Mouse (Mus musculus) embryonic stem cell, embryonic (primary cell): ENCODE measurements around the gene Nkd1.

Experiments
- CTCF ChIA-PET, 4 experiments: fragments of 300-600 bp in 2 of 4; fragments of 350-600 bp in 2 of 4; sonication (Branson Sonifier 250); formaldehyde crosslinking; loops; one replicate each; lab custom pipeline; 2022; ENCODE audit warnings: inconsistent platforms in 2 of 4; lab: Charles Lee
- POLR2A ChIA-PET, 4 experiments: fragments of 300-600 bp in 2 of 4; fragments of 350-600 bp in 2 of 4; sonication (Branson Sonifier 250); formaldehyde crosslinking; loops; one replicate each; lab custom pipeline; 2022; ENCODE audit warnings: antibody characterized with exemption in 4 of 4, inconsistent platforms in 1 of 4; lab: Charles Lee

Gene Nkd1

DNA sequence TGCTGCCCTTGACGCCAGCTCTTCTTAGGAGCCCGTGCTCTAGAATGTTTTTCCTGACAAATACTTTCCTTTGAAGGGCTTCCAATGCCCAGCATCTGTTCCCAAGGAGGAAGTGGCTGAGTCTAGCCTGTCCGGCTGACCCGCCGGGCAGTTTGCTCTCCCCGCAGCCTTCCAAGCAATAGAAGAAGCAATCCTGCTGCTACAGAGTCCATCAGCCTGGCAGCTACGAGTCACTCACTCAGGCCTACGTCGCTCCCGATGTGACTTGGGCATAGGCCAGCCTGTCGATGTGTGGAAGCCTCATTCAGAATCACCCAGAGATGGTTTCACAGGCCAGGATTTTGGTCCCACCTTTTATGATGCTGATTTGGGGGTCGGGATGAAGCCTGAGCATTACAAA lies 74.9 kb downstream of the Nkd1 start:
- ChIA-PET POLR2A (interaction anchor here in 1 of 4 experiments (1.2 kb wide), 1 partner anchor 21 kb away, joined by 3 read pairs; no protein-coding TSS in a partner anchor), CTCF (no interaction called here)

DNA sequence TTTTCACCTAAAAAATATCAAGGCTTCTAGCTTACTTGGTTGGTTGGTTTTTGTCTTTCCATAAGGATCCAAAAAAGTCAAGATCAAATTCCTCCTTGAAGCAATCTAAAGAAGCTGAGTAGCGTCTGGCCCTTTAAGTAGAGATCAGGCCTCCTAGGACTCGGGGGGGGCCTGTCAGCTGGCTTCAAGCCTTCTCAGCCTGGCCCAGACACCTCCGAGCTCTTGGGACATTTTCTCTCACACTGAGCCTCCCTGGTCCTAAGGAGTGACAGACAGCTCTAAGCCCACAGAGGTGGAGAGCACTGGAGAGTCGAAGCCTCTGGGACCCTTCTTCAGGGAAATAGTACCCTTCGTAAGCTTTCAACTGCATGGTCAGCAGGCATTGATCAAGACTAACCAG lies 77.4 kb downstream of the Nkd1 start:
- ChIA-PET POLR2A (interaction anchor here in 1 of 4 experiments (0.5 kb wide), 1 partner anchor 152 kb away, joined by 6 read pairs; no protein-coding TSS in a partner anchor), CTCF (interaction anchor here in 2 of 4 experiments (0.5 to 0.6 kb wide), 2 partner anchors 236 to 245 kb away, joined by 3 read pairs; no protein-coding TSS in a partner anchor)

DNA sequence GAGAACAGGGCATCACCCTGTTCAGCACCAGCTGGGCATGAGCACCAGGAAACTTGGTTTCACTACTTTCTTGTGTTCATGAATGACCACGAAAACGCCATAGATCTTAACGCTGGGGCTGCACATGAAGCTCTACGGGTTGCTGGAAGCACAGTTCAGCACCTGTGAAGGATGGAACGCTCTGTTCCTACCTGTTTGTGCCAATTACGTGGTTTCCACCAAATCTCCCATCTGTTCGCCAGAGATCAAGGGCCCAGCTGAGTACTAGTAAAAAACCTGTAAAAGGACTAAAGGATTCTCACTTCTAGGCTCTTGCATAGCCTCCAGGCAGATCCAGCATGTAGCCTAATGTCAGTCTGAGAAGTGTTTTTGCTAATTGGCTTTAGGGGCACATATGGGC lies 78.3 kb downstream of the Nkd1 start:
- ChIA-PET CTCF (no interaction called here), POLR2A (interaction anchor here in 1 of 4 experiments (1.1 kb wide), 1 partner anchor 9 kb away, joined by 3 read pairs; no protein-coding TSS in a partner anchor)

DNA sequence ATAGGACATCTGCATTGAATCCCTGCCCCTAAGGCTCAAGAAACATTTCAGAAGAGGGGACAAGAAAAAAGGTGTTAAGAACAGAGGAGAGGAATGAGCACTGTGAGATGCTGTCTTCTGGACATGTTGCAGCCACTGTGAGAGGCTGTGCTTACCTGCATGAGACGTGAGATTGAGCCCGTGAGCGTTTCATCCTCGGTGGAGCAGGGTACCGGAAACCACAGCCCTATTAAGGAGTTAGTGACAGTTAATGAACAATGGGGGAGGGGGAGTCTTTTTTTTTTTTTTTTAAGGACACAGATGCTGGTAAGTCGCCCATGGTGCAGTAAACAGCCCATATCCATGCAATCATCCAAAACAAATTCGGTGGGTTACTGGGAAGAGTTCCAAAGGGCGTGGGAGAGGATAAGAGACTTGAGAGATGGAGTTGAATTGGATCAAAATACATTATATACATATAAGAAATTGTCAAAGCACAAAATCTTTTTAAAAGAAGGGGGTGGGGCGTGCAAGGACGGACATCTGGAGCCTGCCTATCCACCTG lies 82.4 kb downstream of the Nkd1 start:
- CTCF ChIA-PET, result interaction anchor here in 3 of 4 experiments (0.6 to 1.6 kb wide), 5 partner anchors 18 to 580 kb away, joined by 3 to 6 read pairs (median 3); no protein-coding TSS in a partner anchor
- POLR2A ChIA-PET, result interaction anchor here in 2 of 4 experiments (0.7 to 1.0 kb wide), 3 partner anchors 32 to 366 kb away, joined by 3 read pairs; partner anchors contain the start of gene Snx20 (in 1 of the 2)

DNA sequence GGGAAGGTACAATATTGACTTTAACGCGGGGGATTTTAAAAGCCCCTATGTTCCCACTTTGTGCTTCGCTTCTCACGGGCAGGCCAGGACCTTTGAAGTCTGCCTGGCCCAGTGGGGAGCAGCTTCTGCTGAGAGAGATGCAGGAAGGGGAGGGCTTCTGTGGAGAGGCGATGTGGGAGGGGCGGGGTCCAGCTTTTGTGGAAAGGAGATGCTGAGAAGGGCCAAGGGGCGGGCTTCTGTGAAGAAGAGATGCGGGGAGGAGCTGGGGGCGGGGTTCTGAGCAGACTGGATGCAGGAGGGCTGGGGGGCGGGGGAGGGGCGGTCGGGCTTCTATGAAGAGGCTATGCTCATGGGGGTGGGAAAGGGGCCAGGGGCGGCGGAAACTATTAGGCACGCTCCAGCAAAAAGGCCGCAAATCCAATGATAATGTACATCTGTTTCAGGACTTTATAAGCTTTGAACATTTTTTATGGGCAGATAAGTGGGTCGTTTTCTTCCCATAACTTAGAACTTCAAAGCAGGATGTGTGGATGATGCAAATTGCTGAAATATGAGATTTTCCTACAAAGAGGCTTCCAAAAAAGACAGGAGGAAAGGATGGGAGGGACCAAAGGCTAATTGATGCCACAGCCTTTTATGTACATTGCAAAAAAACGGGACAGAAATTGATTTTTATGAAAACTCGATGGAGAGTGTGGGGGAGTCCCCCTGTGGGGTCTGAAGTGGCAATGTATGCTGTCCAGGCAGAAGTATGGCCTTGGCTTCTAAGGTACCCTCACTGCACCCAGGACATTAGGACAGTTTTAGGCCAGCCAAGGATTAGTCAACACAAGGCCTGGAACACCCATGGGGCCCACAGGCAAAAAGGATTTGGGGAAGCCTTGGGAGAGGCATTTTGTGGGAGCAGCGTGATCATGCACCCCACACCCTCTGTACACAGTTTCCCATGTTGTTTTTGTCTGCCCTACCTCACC lies 83.2 kb downstream of the Nkd1 start:
- CTCF ChIA-PET, result interaction anchor here in 3 of 4 experiments (0.6 to 1.6 kb wide), 8 partner anchors 17 to 579 kb away, joined by 3 to 6 read pairs (median 3); no protein-coding TSS in a partner anchor

DNA sequence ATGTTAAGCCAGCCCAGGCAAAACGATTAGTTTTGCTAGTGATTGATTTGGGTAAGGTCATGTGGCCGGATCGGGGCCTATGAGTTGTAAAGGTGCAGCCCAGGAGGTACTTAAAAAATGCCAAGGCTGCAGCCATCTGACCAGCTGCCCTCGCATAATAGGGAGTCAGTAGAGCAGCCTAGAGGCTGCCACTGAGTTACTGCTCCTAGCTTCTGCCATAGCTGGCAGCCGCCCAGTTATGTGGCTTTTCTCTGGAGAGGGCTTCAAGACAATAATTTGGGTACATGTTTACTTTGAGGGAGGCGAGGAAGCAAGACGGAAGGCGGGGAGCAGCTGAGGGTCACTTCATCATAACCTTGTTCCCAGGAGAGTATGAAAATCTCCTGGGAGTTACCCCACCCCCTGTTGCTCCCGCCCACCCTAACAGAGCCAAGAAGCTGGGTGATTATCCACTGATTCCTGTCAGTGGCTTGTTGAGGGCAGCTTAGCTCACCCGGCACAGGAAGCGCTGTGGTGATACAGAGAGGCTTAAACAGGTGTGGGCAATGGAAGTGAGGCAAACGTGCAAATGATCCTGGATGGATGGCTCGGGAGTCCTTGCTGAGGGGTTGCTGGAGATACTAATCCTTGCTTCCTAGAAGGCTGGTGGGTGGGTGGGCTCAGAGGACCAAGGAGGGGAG lies 84.3 kb downstream of the Nkd1 start:
- CTCF ChIA-PET, result interaction anchor here in 2 of 4 experiments (0.6 to 1.6 kb wide), 3 partner anchors 85 to 339 kb away, joined by 3 to 4 read pairs (median 4); no protein-coding TSS in a partner anchor
- POLR2A ChIA-PET, result interaction anchor here in 1 of 4 experiments (1.2 kb wide), 1 partner anchor 22 kb away, joined by 3 read pairs; no protein-coding TSS in a partner anchor

More for the DNA sequence above, 83.2 kb downstream of the Nkd1 start:
- POLR2A ChIA-PET, result interaction anchor here in 2 of 4 experiments (0.7 to 1.0 kb wide), 3 partner anchors 31 to 367 kb away, joined by 3 read pairs; partner anchors contain the start of gene Snx20 (in 1 of the 2)

DNA sequence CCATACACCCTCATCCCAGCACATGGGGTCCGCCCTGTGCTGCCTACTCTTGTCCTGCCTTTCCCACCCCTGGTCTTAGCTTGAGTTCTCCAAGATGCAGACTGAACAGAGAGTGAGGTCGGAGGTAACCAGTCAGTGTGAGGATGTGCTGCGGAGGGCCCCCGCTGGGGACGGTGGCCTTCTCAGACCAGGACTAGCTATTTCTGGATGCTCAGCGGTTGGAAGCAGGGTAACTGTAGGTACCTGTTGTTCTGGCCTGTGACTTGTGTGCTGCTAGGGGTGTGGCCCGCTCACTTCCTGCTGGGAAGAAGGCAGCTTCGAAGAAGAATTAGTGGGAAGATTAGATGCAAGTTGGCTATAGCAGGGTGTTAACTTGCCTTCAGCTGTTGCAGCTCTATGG lies 87.9 kb downstream of the Nkd1 start:
- CTCF ChIA-PET, result interaction anchor here in 3 of 4 experiments (0.6 to 1.2 kb wide), 7 partner anchors 9 to 448 kb away, joined by 3 to 4 read pairs (median 3); no protein-coding TSS in a partner anchor
- POLR2A ChIA-PET, result interaction anchor here in 3 of 4 experiments (0.6 to 1.0 kb wide), 4 partner anchors 22 to 174 kb away, joined by 3 to 4 read pairs (median 3); partner anchors contain the start of gene Cyld (in 1 of the 3)

DNA sequence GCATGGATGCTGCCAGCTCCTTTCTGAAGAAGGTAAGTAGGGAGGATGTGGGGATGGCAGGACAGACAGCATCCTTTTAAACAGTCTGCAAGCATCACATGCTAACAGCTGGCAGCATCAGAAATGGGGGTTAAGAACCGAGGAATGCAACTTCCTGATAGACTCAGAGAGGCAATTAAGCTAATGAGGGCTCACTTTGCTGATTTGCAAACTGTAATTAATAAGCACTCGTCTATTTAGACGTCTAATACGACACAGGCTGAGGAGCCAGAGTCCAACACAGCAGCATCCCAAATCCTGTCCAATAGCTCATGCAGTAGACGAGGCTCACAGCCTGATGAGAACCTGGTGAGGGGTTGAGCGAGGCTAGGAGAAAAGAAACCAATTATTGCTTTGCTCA lies 89.1 kb downstream of the Nkd1 start:
- POLR2A ChIA-PET, result no interaction called here
- CTCF ChIA-PET, result interaction anchor here in 2 of 4 experiments (1.0 to 1.7 kb wide), 2 partner anchors 9 to 11 kb away, joined by 3 to 4 read pairs; no protein-coding TSS in a partner anchor

DNA sequence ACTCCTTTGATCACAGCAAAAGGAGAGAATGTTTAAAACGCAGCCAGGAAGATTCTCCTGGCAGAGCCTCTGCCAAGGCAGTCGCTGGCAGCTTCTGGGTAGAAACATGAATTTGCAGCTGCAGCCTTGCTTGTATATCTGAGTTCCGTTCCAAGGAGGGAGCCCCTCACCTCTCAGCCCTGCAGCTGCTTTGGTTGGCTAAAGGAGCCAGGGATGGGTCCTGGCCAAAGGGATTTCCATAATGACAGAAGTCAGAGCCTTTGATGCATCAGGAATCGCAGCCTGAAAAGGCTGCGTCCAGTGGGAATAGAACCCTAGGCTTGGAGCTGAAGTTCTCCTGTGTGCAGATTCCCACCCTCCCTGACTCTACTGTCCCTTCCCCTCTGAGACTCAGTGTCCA lies 93.8 kb downstream of the Nkd1 start:
- ChIA-PET POLR2A (no interaction called here), CTCF (no interaction called here)

DNA sequence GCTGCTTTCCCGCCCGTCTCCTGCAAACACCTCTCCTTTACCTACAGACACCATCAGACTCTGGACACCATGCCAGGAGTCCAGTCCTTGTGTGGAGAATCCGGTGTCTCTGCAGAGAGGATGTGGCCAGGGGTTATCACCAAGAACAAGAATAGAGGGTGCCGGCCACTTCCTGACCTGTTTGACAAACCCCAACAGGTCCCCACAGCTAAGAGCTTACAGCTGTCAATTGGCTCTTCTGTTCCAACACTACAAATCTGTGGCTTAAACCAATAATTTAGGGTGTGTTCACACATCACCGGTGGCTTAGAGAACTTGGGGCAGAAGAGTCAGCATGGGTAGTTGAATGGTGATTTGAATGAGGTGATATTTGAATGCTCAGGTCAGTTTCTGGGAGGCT lies 97.5 kb downstream of the Nkd1 start:
- ChIA-PET CTCF (interaction anchor here in 3 of 4 experiments (0.5 to 1.9 kb wide), 12 partner anchors 8 to 464 kb away, joined by 3 to 9 read pairs (median 3); no protein-coding TSS in a partner anchor), POLR2A (interaction anchor here in 2 of 4 experiments (0.5 to 0.6 kb wide), 2 partner anchors 148 to 352 kb away, joined by 3 to 5 read pairs; no protein-coding TSS in a partner anchor)

DNA sequence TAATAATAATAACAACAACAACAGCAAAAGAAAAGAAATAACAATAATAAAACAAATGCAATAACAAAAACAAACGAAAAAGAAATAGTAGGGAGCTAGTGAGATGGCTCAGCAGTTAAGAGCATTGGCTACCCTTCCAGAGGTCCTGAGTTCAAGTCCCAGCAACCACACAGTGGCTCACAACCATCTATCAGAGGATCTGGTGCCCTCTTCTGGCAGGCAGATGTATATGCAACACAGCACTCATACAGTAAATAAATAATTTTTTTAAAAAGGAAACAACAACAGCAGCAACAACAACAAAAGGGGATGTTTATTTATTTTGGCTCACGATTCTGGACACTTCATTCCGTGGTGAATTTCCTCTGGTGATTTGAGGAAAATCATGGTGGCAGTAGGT lies 98.4 kb downstream of the Nkd1 start:
- CTCF ChIA-PET, result interaction anchor here in 2 of 4 experiments (0.8 to 1.9 kb wide), 5 partner anchors 9 to 367 kb away, joined by 3 to 9 read pairs (median 4); no protein-coding TSS in a partner anchor
- POLR2A ChIA-PET, result no interaction called here

DNA sequence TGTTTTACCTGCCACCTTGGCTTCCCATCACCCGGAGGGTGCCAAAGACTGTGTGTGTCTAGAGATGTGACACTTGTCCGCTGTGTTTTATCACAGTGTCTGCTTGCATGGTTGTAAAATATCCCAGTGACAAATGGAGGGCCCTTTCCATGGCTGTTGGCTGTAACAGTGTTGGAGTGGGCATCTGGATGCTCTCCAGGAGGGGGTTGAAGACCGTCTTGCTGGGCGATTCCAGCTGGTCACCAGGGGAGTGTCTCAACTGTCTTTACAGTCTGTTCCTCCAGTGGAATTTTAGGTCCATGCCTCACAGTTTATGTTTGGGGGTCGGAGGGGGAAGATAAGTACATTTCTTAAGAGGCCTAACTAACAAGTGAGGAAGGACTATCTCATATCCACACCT lies 99.8 kb downstream of the Nkd1 start:
- ChIA-PET POLR2A (no interaction called here), CTCF (interaction anchor here in 3 of 4 experiments (0.5 to 1.9 kb wide), 17 partner anchors 8 to 949 kb away, joined by 3 to 6 read pairs (median 3); partner anchors contain the start of gene Cyld (in 1 of the 3))

DNA sequence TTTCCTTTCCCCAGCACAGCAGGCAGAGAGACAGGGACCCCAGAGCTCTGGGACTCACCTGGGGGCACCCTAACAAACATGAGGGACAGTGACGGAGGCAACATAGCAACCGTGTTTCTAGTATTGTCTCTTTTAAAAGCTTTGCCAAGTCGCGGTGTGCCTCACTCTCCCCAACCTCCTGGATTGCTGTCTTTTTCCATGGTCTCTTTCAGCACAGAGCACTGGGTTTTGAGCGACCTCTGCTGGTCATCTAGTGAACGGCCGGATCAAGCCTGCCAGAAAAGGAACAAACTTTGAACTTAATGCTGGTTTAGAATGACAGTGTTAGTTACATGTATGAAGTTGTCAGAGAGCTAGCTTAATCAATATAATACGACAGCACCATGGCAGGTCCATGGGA lies 100.3 kb downstream of the Nkd1 start:
- CTCF ChIA-PET, result interaction anchor here in 3 of 4 experiments (0.5 to 1.9 kb wide), 17 partner anchors 9 to 949 kb away, joined by 3 to 6 read pairs (median 3); partner anchors contain the start of gene Cyld (in 1 of the 3)
- POLR2A ChIA-PET, result no interaction called here

DNA sequence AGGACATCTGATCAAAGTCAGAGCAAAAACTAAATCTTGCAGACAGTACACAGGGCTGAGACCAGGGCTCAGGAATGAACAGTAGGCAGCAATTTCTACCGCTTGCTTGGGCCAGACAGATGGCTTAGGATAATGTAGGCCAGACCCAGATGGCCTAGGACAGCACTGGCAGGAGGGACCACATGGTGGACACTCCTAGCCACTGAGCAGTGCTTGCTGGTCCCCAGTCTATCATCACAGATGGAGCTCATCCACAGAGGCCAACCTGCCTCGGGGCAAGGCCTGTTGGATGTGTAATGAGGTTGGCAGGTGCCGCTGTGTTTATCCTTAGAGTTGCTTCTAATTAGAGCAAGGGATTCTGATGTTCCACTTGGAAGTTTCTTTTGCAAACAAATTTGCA lies 102.2 kb downstream of the Nkd1 start:
- POLR2A ChIA-PET, result interaction anchor here in 1 of 4 experiments (1.3 kb wide), 1 partner anchor 13 kb away, joined by 4 read pairs; the partner anchor contains the start of gene Snx20
- CTCF ChIA-PET, result interaction anchor here in 2 of 4 experiments (0.6 to 1.9 kb wide), 2 partner anchors 20 to 357 kb away, joined by 3 to 4 read pairs; no protein-coding TSS in a partner anchor

DNA sequence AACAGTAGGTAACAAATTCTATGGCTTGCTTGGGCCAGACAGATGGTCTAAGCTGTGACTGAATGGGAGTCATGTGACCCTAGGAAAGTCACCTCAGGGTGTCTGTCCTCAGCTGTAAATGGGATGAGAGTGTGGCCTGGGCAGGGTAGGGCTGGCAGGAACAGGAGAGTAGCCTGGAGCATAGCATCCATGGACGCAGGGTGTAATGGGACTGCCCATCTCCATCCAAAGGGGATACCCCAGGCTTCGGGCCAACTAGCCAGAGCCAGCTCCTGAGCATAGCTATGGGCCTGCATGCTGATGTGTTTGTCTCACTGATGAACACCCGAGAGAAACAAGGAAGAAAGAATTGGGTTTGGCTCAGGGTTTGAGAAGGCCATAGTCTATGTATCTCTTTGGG lies 103.1 kb downstream of the Nkd1 start:
- ChIA-PET CTCF (interaction anchor here in 1 of 4 experiments (1.2 kb wide), 1 partner anchor 358 kb away, joined by 3 read pairs; no protein-coding TSS in a partner anchor), POLR2A (interaction anchor here in 1 of 4 experiments (1.3 kb wide), 1 partner anchor 12 kb away, joined by 4 read pairs; the partner anchor contains the start of gene Snx20)

DNA sequence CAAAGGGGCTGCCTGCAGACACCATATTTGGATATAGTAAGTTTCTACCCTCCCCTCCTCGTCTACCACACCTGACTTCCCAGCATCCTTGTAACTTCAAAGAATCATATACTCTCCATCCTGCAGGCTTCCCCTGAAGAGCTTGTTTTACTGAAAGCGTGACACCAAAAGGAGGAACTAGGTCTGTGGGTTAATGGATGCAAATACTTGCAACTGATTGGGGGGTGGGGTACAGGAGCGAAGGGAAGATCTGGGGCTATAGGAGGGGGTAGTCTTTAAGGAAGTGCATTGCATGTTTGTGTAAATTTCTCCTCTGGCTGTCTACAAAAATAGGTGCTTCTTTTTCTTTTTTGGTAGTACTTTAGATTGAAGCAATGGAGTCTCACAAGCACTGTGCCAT lies 105.3 kb downstream of the Nkd1 start:
- ChIA-PET POLR2A (interaction anchor here in 3 of 4 experiments (0.8 to 2.9 kb wide), 9 partner anchors 9 to 405 kb away, joined by 3 to 21 read pairs (median 4); partner anchors contain the start of genes Nod2 (in 3 of the 3), Cyld (in 1 of the 3) and Snx20 (in 1 of the 3)), CTCF (interaction anchor here in 3 of 4 experiments (0.6 to 1.8 kb wide), 5 partner anchors 20 to 360 kb away, joined by 3 to 6 read pairs (median 4); no protein-coding TSS in a partner anchor)

DNA sequence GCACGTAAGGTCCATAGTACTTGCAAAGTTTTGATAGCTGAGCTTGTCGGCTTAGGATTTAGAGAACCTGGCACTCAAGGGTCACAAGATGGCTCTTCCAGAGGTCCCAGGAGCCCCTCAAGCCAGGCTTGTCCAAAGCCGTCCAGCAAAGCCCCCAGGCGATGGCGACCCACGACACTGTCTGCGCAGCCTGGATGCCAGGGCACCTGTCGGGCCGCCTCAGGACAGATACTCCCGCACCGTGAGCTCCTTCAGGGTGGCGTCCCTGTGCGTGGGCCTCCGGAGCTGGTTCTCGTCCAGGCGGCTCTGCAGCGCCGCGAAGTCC lies 105.7 kb downstream of the Nkd1 start:
- CTCF ChIA-PET, result interaction anchor here in 3 of 4 experiments (0.6 to 1.8 kb wide), 9 partner anchors 19 to 382 kb away, joined by 3 to 7 read pairs (median 3); partner anchors contain the start of gene Nod2 (in 1 of the 3)
- POLR2A ChIA-PET, result interaction anchor here in 3 of 4 experiments (0.8 to 2.9 kb wide), 16 partner anchors 9 to 428 kb away, joined by 3 to 21 read pairs (median 4); partner anchors contain the start of genes Nod2 (in 3 of the 3), Snx20 (in 2 of the 3), Cyld (in 1 of the 3) and Tent4b (in 1 of the 3)
